Mouse (Mus musculus) liver, adult 2 months (tissue): ENCODE data around the gene Nbea.

Experiments
- CTCF ChIP-seq: fragments of 200-500 bp; IDR thresholded peaks from 2 replicates; pipeline ENCODE4 v1.5.1; 2011; ENCODE audit warnings: low read depth, low read length, control low read depth
- POLR2A ChIP-seq: fragments of 200-500 bp; IDR thresholded peaks from 2 replicates; pipeline ENCODE4 v1.6.1; 2011; ENCODE audit warnings: low read length, control low read depth; ENCODE audit not compliant: insufficient read depth; ENCODE audit errors: extremely low read depth

DNA sequence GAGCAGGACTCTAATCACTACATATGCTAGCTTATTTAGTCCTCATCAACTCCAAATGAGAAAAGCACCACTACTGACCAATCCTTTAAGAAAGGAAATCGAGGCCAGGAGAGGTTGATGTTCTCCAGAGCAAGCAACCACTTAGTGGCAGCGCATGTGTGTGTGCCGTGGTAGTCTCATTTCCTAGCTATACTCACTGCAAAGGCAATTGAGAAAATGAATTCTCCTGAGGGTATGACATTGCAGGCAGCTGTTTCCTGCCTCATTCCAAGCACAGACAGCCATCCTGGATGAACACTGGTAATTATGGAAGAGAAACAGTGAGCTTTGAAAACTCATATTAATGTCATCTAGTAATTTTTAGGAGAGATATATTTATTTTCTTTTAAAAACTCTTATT is 358.6 kb downstream of the Nbea start:
- no peak for TF ChIP-seq CTCF
- no peak for TF ChIP-seq POLR2A
